Mouse (Mus musculus): ENCODE measurements around the gene Me1.

The Me1 gene

GRCm38 (mm10) chr9:86599723-86600303 is 95.9 kb downstream of the Me1 start:
- in situ Hi-C loops (cut with MboI, MseI): loop anchor here (25.0 kb wide), 1 partner anchor 412 kb away; the partner anchor contains the start of genes Cyb5r4 and Ripply2

DNA sequence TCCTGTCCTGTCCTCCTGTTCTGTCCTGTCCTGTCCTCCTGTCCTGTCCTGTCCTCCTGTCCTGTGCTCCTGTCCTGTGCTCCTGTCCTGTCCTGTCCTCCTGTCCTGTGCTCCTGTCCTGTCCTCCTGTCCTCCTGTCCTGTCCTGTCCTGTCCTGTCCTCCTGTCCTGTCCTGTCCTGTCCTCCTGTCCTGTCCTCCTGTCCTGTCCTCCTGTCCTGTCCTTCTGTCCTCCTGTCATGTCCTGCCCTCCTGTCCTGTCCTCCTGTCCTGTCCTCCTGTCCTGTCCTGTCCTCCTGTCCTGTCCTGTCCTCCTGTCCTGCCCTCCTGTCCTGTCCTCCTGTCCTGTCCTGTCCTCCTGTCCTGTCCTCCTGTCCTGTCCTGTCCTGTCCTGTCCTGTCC is 98.8 kb downstream of the Me1 start:
- in situ Hi-C loops (cut with MboI, MseI): loop anchor here (25.0 kb wide), 1 partner anchor 415 kb away; the partner anchor contains the start of genes Cyb5r4 and Ripply2

- in situ Hi-C loops (cut with MboI, MseI): loop anchor here (5.0 to 25.0 kb wide), 2 partner anchors 153 to 418 kb away; partner anchors contain the start of genes Cyb5r4 and Ripply2
These were observed 101.4 kb downstream of the Me1 start for GRCm38 (mm10) chr9:86594357-86594767.

DNA sequence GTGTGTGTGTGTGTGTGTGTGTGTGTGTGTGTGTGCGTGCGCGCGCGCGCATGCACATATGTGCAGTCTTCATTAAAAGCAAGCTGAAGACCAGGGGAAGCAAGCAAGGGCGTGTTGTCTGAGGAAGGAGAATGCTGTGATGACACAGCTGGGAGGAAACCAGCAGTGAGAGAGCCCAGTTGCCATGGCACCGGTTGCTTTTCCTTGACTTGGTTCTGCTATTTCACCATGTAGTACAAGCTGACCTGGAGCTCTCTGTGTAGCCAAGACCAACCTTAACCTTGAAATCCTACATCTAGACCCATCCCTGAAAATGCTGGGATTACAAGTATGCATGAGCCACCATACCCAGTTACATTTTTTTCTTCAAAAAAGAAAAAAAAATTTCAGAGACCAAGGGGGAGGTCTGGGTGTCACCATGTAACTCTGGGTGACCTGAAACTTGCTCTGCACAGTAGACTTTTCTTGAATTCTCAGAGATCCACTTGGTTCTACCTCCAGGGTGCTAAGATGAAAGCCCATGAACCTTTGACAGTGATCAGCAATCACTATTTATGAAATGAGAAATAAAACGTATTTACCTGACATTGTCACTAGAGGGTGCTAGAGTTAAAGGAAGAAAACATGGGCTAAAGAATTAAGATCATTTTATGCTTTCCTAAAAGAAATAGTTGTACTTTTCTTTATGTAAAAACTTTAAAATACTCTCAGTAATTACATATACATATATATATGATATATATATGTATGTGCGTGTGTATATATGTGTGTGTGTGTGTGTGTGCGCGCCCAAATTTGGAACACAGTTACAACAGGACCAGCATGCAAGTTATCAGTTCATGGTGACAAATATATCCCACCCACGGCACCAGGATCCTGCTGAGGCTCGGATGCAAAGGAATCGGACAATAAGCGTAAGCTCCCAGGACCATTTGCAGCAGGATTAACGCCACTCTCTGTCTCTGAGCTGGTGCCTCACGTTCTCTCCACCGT is 102.8 kb downstream of the Me1 start:
- in situ Hi-C loops (cut with MboI, MseI): loop anchor here (5.0 to 25.0 kb wide), 2 partner anchors 154 to 419 kb away; partner anchors contain the start of genes Cyb5r4 and Ripply2

DNA sequence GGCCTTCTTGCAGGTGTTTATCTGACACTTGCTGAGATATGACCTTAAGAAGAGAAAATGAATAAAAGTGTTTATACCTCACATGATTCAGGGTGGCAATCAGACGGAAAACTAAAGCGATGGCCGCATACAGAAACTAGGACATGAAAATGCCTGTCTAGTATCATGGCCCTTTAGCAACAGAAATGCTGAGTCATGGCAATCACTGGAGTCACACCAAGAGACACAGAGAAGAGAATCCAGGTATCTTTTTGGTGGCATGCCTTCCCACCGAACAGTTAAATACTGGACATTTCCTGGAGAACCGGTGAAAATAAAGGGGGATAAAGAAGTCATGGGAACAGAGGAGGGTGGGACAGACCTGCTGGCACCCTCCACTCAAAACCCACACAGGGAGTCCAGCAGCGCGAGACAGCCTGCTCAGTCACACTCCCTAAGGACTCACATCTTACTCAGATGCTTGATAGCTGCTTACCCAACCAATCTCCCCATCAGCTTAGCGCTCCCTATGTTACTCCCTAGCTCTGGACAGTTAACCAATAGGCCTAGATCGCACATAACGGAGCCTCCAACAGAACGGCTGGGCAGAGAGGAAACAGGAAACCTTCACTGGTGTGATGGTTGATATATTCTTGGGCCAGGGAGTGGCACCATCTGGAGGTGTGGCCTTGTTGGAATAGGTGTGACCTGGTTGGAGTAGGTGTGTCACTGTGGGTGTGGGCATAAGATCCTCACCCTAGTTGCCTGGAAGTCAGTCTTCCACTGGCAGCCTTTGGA is 108.5 kb downstream of the Me1 start:
- in situ Hi-C loops (cut with MboI, MseI): loop anchor here (25.0 kb wide), 1 partner anchor 425 kb away; the partner anchor contains the start of genes Cyb5r4 and Ripply2

DNA sequence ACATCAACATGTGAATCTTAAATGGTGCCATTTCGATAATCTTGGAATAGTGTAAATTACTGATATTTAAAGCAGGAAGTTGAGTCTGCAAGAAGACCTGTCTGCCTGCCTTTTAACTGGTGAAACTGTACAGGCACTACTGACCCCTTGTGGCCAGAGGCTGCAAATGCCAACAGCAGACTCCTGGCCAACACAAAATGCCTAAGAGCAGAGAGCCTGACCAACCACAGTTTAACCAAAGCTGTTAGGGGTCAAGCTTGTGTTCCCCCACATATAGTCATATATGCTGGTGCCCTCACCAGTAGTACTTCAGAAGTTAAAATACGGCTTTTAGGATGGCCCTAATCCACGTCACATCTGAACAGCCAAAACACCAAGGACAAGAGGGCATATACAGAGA is 112.0 kb downstream of the Me1 start:
- in situ Hi-C loops (cut with MboI, MseI): loop anchor here (25.0 kb wide), 1 partner anchor 429 kb away; the partner anchor contains the start of genes Cyb5r4 and Ripply2

DNA sequence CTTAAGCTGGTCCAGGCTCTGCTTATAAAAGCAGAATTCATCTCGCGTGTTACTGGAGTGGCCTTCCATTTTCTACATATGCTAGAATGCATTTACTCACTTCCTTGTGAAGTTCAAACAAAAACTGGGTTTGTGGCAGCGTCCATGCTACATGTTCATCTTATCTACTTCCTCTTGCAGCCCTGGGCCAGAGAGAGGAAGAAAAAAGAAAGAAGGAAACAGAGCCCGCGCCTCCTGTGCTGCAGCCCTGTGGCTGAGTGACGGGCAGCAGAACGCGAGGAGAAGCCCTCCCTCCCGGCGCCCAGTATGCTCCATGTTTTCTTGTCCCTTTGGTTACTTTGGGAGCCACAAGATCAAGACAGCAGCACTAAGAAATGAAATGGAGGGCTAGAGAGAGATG is 116.1 kb downstream of the Me1 start:
- in situ Hi-C loops (cut with MboI, MseI): loop anchor here (25.0 kb wide), 1 partner anchor 433 kb away; the partner anchor contains the start of genes Cyb5r4 and Ripply2

DNA sequence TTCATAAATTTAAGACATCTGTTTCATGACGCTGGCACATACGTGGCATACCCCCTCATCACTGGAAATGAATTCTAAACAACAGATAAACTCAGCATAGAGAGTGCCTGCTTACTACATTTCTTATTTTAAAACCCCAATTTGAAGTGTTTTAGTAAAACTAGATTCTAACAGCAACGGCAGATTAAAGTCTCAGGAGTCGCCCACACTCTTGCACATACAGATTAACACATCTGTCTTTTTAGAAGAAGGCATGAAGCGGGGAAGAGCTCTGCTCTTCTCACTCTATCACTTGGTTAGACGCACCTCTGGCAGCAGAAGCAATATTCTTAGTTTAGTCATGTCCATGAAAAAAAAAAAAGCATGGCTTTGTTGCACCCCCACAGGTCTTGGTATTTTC is 120.6 kb downstream of the Me1 start:
- in situ Hi-C loops (cut with MboI, MseI): loop anchor here (25.0 kb wide), 1 partner anchor 437 kb away; the partner anchor contains the start of genes Cyb5r4 and Ripply2

GRCm38 (mm10) chr9:86573616-86574303 is 122.0 kb downstream of the Me1 start:
- in situ Hi-C loops (cut with MboI, MseI): no loop called here

GRCm38 (mm10) chr9:86572636-86573291 is 123.0 kb downstream of the Me1 start:
- in situ Hi-C loops (cut with MboI, MseI): no loop called here

DNA sequence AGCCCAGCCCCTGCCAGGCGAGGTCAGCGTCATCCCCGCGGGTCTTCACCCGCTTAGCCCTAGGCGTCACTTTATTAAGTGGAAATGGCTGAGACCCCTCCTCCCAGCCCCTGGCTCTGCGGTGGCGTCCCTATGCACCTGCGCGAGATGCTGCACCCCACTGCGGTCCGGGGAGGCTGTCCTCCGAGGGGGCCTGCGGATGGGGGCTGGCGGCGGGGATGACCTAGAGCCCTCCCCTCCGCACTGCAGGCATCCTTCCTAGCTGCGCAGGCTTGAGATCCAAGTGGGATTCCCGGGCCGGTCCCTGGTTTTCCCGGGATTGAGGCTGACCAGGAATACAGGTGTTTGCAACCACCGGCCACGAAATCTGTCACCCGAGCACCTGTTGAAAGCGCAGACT is 123.6 kb downstream of the Me1 start:
- in situ Hi-C loops (cut with MboI, MseI): no loop called here

DNA sequence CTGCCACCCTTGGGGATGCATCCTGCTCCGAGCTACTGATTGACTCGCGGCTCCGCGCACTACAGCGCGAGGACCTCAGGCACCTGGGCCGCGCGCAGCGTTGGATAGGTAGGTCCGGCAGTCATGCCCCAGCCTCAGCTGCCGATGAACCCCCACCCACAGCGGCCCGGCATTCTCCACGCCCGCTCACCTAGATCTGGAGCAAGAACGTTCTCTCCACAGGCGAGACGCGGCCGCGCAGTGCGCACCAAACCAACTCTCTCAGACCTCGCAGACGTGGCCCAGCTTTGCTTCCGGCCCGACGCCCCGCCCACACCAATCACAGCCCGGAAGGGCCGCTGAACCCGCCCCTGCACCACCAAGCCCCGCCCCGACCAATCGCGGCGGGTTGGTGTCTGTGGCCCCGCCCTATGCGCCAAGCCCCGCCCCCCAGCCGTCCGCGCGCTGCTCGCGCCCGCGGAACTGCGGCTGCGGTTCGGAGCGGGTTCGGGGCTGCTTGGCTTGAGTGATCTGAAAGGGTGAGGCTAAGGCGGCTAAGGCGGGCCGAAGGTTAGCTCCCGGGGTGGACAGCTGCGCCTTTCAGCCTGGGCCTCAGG is 124.1 kb downstream of the Me1 start, which contains the start of the genes Pgm3 and Rwdd2a:
TSS of gene Pgm3 (minus strand) at position 303 of the 596 bp plus-strand sequence.
TSS of gene Rwdd2a (plus strand) at position 452 of the 596 bp plus-strand sequence.
- in situ Hi-C loops (cut with MboI, MseI): no loop called here

DNA sequence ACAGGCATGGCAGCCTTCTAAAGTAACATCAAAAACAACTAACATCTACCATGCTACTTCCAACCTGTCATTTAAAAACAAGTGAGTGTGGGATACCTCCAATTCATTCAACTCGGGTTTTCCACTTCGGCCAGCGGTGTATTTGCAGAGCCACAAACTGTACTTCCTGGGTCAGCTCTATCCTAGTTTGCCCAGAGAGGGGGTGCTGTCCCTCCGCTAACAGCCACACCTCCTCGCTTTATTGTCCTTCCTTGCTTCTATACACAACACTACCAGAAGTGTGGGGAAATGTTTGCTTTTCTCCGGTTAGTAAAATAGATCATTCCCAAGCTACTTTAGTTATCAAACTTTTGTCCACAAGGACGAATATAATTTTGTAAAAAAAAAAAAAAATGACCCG is 124.8 kb downstream of the Me1 start:
- in situ Hi-C loops (cut with MboI, MseI): no loop called here

- in situ Hi-C loops (cut with MboI, MseI): no loop called here
These were observed 125.4 kb downstream of the Me1 start for GRCm38 (mm10) chr9:86570261-86570890.

DNA sequence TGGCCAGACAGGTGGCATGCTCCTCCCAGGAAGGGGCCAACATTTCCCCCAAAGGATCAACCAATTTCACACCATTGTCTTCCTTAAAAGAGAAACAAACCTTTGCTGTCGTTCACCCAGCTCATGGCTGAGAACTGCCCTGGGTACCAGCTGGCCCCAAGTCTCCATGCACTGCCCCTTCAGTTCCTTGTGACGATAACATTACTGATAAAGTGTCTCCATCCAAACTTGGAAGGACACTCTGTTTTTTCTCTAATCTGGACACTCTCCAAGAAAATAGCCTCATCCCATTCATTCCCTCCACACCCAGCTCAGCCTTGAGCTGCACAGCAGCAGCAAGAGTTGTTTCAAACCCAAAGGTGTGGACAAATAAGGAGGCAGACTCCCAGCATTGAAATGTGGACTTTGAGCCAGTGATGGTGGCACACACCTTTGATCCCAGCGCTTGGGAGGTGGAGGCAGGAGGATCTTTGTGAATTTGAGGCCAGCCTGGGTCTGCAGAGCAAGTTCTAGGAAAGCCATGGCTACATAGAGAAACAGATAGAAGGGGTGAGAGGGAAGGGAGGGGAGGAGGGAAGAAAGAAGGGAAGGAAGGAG is 126.3 kb downstream of the Me1 start:
- in situ Hi-C loops (cut with MboI, MseI): no loop called here

DNA sequence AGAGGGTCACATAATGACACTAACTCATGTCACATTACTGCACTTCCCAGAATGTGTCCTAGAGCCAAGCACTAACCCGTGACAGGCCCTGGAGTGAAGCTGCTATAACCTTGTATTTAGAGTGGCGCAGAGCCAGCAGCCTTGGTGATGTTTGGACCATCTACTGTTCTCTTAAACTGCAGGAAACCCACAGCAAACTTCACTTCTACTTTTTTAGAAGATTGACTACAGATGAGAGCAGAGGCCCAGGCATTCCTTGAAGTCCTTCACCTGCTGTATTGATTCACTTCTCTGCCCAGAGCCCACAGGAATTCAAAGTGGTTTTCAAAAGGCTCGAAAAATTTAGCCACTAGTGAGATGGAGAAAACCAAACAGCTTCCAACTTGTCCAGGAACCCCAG is 135.2 kb downstream of the Me1 start:
- in situ Hi-C loops (cut with MboI, MseI): loop anchor here (5.0 kb wide), 1 partner anchor 83 kb away; no protein-coding TSS in a partner anchor

DNA sequence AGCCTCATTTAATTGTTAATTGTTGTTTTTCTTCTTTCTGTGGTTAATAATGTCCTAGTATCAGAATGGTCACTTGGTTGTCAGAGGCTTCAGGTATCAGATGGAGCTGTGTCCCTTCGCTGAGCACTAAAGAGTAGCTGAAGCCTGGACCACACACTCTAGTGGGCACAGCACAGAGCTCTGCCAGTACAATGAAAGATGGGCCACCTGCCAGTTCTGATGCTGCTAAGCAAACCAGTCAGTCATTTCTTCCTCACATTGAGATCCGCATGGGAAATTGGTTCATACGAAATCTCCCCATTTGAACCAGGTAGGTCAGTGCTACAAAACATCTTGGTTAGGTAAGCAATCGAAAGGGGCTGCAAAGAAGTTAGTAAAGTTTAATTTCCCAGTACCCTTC is 141.1 kb downstream of the Me1 start:
- in situ Hi-C loops (cut with MboI, MseI): no loop called here

GRCm38 (mm10) chr9:86553886-86554285 is 141.9 kb downstream of the Me1 start:
- in situ Hi-C loops (cut with MboI, MseI): no loop called here

DNA sequence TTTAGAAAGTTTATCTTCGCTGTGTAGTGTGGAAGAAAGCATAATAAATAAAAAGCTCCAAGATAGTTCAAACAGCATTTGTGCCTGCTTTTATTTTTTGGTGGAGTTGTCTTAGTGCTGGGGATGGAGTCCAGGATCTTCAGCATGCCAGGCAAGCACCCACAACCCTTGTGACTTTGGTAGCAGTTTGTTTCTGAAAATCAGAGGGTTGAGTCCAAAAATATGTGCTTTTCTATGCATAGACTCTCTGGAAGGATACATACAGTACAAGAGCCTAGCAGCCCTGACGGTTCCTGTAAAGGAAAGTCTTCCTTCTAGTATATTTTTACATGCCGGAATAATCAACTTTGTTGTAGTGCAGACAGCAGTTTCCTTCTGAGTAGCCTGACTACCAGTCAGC is 145.0 kb downstream of the Me1 start:
- in situ Hi-C loops (cut with MboI, MseI): no loop called here
